Mouse (Mus musculus): ENCODE data around the gene Trmt1.

Gene Trmt1

GRCm38 (mm10) chr8:84686191-84687002, at the start of gene Trmt1:
Gene Trmt1 (plus strand): TSS chr8:84686307.
- DNase-seq (ENCODE audit: extremely low spot score, low read depth, low spot score) = no peak

- DNase-seq (ENCODE audit: extremely low spot score, low read depth, low spot score) = no peak
Measured at GRCm38 (mm10) chr8:84637946-84638554, 48.1 kb upstream of the Trmt1 start.

- DNase-seq (ENCODE audit: extremely low spot score, low read depth, low spot score) = no peak
Measured at GRCm38 (mm10) chr8:84638555-84639161, 47.4 kb upstream of the Trmt1 start.

DNA sequence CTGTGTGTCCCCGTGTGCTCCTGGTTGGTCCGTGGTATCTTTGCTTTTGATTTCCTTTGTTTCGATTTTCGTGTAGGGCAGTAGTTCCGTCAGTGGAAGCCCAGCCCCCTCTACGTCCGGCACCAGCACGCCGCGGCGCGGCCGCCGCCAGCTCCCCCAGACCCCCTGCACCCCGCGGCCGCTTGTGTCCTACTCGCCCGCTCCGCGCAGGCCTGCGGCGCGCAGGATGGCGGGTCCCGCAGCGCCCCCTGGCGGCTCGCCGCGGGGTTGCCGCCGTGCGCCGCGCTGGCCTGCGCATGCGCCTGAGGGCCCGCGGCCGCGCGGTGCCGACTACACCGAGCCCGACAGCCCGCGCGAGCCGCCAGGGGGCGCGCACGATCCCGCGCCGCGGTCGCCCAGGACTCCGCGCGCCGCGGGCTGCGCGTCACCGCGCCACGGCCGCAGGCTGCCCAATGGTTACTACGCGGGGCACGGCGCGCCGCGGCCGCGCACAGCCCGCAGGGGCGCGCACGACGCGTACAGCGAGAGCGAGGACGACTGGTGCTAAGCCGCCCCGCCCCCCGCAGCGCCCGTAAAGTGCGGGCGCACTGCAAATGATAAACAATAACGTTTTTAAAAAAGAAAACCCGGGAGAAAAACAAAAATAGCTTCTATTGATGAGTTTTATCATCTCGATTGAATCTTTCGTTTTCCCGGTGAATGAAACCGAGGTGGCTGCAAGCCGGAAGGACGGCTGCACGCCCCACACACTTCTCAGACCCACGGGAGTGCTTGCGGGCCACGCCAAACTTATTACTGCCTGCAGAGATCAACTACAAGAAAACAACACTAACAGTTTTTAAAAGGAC, 46.7 kb upstream of the Trmt1 start:
- DNase-seq (ENCODE audit: extremely low spot score, low read depth, low spot score) = no peak

DNA sequence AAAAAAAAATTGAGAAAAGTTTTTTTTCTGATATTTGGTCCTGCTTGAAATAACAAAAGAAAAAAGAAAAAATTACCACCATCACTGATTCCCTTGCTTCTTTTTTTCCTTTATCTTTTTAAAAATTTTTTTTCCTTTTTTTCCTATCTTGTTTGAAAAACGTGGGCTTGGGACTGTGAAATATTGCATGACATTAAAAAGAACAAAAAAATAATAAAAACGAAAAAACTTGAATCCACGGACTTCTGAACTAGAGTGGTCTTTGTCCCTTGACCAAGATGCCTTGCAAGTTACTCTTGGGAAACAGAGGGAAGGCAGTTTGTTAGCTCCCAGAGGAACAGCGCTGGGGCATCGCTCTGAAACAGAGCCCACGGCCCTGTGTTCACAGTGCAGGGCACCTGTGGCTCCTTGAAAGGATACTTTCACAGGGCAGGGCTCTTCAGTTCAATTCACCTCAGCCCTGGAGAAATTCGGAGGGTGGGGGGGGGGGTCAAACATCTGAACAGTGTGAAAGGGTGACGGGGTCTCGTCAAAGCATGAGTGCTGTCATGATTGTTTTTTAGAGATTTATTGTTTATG, 46.0 kb upstream of the Trmt1 start:
- no peak for DNase-seq (ENCODE audit: extremely low spot score, low read depth, low spot score)

- DNase-seq (ENCODE audit: extremely low spot score, low read depth, low spot score) = no peak
Measured at GRCm38 (mm10) chr8:84640617-84641294, 45.4 kb upstream of the Trmt1 start.

- DNase-seq (ENCODE audit: extremely low spot score, low read depth, low spot score) = no peak
Measured at GRCm38 (mm10) chr8:84641578-84642361, 44.3 kb upstream of the Trmt1 start.

DNA sequence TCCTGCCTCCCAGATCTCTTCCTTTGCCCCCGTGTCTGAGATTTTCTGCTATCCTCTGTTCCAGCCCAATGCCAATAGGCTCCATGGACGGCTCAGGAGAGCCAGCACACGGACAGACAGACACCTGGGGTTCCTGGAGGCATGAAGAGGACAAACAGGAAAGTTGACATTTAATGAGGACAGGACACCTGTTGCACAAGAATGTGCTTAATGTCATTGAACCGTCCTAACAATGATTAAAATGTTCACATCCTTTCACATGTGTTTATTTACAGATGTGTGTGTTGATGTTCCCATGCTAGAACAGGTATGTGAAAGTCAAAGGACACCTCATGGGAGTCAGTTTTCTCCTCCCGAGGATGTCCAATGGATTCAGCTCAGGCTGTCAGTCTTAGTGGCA, 43.1 kb upstream of the Trmt1 start:
- DNase-seq (ENCODE audit: extremely low spot score, low read depth, low spot score) = no peak

DNA sequence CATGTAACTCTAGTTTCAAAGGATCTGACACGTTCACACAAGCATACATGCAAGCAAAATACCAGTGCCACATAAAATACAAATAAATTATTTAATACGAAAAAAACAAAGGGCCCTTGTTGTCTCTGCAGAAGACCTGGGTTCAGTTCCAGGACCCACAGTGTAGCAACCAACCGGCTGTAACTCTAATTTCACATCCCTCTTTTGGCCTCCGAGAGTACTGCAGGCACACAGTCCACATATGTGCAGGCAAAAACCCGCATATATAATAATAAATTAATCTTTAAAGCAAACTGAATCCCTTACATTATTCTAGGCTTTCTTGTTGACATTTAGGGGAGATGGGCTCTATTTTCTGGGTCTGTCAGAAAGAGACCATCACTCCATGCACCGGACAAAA, 39.3 kb upstream of the Trmt1 start:
- no peak for DNase-seq (ENCODE audit: extremely low spot score, low read depth, low spot score)

- DNase-seq (ENCODE audit: extremely low spot score, low read depth, low spot score) = no peak
Measured at GRCm38 (mm10) chr8:84647461-84647901, 38.6 kb upstream of the Trmt1 start.

DNA sequence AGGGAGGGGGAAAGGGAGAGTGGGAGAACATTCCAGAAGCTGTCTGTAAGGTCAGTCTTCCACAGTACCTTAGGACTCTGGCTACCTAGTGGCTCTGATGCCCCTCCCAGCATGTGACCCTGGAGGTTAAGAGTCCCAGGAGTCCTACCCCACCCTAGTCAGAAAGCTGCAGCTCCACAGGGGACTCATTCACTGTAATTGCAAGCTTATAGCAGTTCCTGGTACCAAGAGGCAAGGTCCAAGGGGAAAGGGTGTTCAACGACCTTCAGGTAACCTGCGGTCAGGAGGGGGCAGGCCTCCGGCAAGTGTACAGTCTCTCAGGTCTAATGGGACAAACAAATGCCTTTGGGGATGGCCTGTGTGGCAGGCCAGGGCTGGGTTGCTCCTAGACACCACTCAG, 35.9 kb upstream of the Trmt1 start:
- no peak for DNase-seq (ENCODE audit: extremely low spot score, low read depth, low spot score)

DNA sequence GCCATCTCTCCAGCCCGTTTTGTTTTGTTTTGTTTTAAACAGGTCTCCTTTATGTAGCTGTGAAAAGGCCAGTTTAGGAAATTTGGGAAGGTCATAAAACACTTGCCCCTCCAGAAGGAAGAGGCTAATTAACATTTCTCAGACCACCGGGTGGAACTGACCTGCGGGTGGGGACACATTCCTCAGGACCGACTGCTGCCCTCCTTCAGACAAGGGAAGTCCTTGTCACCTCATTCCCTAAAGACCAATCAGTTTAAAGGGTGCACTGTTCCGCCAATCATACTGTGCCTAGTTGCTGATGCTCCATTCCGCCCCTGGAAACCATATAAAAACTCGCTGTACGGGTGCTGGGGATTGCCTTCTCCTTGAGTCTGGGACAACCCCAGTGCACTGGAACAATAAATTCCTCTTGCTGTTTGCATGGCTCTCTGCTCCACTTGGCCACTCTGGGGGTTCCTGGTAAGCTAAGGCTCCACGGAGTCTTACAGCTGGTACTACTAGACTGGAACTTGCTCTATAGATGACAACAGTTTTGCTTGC, 32.9 kb upstream of the Trmt1 start:
- DNase-seq (ENCODE audit: extremely low spot score, low read depth, low spot score) = no peak

- no peak for DNase-seq (ENCODE audit: extremely low spot score, low read depth, low spot score)
Measured at GRCm38 (mm10) chr8:84654597-84654996, 31.5 kb upstream of the Trmt1 start.

DNA sequence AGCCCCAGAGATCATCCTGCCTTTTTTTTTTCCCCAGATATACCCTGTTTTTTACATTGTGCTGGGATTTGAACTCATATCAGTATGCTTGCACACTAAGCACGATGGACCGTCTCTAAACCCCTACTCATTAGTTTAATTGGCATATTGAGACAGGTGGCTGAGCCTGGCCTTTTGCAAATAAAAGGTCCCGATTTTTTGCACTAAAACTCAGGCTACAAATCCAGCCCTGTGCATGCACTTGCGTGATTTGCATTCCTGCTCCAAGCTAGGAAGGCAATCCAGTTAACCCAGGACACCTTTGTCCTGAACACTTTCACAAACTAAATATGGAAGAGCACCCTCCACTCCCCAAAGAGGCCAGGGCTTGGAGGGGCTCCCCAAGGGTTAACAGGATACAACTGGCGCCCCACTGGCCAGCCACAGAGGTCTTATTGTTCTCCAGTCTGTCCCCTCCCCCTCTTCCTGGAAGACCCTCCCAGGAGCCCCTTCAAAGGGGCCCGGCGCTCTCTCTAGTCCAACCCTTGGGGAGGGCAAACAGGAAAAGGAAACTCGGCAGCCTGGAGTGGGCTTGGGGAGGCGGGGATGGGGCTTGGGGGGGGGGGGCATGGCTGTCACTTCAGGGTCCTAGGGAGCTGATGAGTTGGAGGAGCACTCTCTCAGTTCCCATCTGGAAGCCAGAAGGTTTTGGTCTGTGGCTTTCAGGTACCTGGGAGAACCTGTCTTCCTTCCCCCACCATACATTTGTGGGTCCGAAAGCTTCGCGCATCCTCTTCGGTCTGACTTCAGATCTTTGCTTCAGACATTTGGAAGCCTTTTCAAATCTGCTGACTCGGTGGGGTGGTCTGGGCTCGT, 30.5 kb upstream of the Trmt1 start:
- DNase-seq (ENCODE audit: extremely low spot score, low read depth, low spot score) = no peak

DNA sequence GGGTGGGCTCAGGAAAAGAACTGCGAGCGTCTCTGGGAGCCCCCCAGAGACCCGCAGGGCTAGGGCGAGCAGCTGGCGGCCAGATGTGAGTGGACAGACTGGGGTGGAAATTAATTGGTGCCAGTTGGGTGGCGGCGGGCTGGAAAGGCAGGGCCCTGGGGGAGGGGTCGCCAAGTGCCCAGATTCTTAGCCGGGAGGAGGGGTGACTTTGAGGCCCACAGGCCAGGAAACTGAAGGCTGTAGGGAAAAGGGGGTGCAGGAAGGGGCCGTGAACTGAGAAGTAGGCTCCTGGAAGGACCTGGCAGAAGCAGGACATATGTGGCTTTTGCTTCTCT, 29.9 kb upstream of the Trmt1 start:
- DNase-seq (ENCODE audit: extremely low spot score, low read depth, low spot score) = no peak

DNA sequence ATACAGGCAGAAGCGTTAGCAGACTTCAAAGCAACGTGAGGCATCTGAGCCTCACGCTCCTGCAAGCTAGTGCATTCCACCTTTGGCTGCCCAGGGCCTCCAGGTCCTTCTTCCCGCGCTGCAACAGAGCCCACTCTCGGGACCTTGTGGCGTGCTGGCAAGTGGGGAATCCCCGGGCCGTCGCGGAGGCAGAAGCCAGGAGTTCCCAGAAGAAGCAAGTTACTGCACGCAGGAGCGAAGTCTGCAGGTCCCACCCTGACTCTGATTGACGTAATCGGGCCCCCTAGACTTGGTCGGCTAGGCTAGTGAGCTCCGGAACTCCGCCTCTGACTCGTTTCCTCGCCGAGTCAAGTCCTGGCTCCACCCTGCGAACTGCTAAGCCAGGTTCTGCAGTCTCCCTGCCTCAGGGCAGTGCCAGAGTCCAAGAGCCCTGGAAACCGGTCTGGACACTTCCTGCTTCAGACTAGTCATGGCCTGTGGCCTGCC, 29.4 kb upstream of the Trmt1 start:
- DNase-seq (ENCODE audit: extremely low spot score, low read depth, low spot score) = no peak

GRCm38 (mm10) chr8:84657203-84657602, 28.9 kb upstream of the Trmt1 start:
- no peak for DNase-seq (ENCODE audit: extremely low spot score, low read depth, low spot score)

GRCm38 (mm10) chr8:84657680-84658079, 28.4 kb upstream of the Trmt1 start:
- DNase-seq (ENCODE audit: extremely low spot score, low read depth, low spot score) = no peak

Measured in hindlimb bud, embryonic 11.5 days (tissue).